Mouse (Mus musculus) heart, adult 8-10 months (tissue): Measurements from ENCODE around the gene Tardbp. TPM values are rescaled to one million over a fixed set of nuclear protein-coding genes. Genes with fewer than 3 reads are reported as not detected.

Experiments
- DNase-seq: peaks from one replicate; pipeline ENCODE4 v3.0.0; 2022; ENCODE audit warnings: low spot score
- total RNA-seq, 4 experiments: library from RNA; stranded (reverse); gene quantifications; 2 replicates each; pipeline ENCODE4 v1.2.4; 2022

The Tardbp gene
- total RNA-seq: 100 to 1,000 TPM; 108 to 133 (median 124) TPM

DNA sequence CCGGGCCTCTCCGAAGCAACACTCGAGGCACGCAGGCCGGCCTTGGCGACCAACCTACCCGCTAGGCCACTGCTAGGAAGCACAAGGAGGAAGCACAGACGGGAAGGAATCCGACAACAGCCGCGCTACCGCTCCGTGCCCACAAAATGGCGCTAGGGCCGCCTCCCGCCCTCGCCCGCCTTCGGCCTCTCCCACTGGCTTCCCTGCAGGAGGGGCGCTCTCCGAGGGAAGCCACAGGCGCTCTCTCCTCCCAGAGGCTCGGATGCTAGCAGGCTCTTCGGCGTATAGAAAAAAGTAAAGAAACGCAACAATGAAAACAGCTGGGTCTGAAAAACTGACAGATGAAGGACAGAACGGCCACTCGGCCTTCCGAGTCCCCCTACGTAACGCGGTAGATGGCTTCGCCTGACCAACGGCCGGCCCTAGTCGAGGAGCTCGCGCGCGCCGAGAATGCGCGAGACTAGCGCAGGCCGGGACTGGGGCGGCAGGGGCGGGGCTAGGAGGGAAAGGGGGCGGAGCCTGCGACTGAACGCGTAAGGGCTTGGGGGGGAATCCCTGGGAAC lies at the start of gene Tardbp:
Gene Tardbp (minus strand): TSS at position 397 of the 563 bp plus-strand sequence.
- peak; percentile 94 for DNase-seq

GRCm38 (mm10) chr4:148676188-148676960 lies 49.6 kb upstream of the Tardbp start:
- DNase-seq: peak; percentile 60

- no peak for DNase-seq
These were observed 48.2 kb upstream of the Tardbp start for GRCm38 (mm10) chr4:148675043-148675442.

DNA sequence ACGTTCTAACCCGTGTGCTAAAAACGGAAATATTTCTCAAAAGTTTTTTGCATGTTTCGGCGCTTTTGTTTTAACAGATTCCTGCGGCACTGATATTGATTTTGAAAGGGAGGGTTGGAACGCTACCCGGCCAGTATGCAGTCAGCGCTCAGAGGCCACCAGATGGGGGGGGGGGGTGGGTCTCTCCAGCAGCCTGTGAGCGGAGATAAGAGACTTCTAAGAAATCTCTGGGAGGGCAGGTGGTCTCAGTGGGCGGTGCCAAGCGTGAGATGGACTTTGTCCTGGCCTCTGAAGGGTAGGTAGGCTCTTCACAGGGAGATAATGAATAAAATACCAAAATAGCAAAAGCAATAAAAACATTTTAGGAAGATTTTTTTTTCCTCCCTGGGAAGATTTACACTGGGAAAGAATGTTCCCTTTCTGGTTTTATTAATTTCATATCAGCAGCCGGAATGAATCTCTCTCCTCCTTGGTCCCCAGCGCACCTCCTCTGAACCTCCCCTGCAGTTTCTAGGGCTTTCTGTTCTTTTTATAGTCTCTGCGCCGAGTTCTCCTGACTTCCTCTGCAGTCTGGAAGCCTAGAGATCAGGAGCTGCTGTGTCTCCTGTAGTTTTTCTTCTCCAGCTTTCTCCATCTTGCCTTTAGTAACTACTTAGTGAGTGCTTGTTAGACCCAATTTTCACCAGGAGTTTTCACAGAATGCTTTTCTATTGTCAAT lies 44.6 kb upstream of the Tardbp start:
- no peak for DNase-seq

- DNase-seq: peak; percentile 52
These were observed 40.4 kb upstream of the Tardbp start for GRCm38 (mm10) chr4:148667006-148667755.

DNA sequence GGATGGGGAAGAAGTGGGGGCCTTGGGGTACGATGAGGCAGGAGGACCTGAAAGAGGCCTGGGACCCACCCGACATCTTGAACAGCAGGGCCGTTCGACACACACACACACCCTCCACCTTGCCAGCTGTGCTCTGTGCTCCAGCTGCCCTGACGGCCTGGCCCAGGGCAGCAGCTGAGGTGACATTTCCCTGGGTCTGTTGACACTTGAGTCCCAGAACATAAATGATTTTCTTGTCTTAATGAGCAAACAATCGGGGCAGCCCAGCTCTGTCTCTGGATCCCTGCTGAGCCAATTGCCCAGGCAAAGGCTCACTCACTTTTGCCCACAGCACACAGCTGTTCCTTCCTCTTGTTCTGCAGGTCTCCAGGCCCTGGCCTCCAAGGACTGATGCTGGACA lies 37.2 kb upstream of the Tardbp start:
- DNase-seq: no peak

GRCm38 (mm10) chr4:148663326-148663725 lies 36.5 kb upstream of the Tardbp start:
- DNase-seq: no peak

GRCm38 (mm10) chr4:148662168-148662965 lies 35.5 kb upstream of the Tardbp start:
- peak; percentile 65 for DNase-seq

DNA sequence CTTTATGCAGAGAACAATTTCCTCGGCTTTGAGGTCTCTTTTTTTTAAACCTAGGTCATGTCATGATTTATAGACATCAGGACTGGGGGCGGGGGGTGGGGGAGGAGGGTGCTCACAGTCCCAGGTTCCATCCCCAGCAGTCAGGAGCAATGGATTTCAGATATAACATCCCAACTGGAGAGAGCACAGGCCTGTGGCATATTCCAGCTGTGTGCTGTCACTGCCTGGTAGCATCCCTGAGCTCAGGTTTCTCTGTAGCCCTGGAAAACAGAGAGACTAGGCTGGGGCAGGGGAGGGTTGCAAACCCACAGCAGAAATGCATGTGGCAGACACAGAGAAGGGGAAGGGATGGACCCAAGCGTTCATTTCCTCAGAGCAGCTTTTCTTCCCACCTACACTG lies 33.4 kb upstream of the Tardbp start:
- no peak for DNase-seq

DNA sequence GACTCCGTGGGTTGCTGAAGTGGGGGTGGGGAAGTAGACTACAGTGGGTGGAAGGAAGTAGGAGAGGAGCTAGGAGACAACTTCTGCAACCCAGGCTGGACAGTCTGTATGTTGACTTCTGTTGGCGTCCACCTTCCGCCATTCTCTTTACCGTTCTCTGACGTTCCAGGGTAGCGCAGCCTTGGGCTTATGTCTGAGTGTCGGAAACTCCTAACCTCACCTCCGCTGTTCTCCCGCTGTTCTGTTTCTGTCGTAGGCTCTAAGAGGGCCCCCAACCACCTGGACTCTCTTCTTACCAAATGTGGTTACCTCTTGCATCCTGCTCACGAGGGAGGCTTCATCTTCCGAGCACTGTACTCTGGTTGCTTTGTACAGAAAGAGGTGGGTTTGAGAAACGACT lies 31.0 kb upstream of the Tardbp start:
- DNase-seq: no peak

- no peak for DNase-seq
These were observed 30.0 kb upstream of the Tardbp start for GRCm38 (mm10) chr4:148656691-148657258.

DNA sequence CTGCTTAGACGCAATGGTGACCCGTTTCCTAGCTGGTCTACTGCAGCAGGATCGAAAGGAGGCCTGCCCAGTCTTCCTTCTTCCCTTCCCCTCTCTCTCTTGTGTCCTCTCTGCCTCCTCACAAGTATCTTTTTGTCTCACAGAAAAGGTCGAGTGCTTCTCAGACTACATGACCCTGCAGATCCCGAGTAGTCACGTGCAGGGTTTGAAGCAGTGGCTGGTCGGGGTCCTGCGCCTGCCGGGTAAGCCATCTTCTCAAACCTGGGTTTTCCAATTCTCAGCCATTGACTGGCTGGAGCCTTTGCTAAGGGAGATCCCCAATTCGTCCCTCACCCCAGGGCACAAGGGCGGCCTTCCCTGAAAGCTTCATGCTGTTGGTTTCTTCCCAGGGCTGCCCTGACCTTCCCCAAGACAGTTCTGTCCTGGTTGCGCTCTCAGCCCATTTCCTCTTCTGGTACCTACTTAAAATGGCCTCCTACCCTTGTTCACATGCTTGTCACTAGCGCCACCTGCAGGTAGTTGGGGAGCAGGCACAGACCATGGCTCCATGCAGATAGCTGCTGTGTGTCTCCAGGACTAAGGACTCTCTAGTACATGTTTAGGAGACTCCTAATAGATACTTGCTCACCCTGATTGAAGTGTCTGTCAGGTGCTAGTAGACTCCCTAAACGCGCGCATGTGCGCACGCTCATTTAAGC lies 28.0 kb upstream of the Tardbp start:
- DNase-seq: no peak

- DNase-seq: no peak
These were observed 24.2 kb upstream of the Tardbp start for GRCm38 (mm10) chr4:148651045-148651444.

DNA sequence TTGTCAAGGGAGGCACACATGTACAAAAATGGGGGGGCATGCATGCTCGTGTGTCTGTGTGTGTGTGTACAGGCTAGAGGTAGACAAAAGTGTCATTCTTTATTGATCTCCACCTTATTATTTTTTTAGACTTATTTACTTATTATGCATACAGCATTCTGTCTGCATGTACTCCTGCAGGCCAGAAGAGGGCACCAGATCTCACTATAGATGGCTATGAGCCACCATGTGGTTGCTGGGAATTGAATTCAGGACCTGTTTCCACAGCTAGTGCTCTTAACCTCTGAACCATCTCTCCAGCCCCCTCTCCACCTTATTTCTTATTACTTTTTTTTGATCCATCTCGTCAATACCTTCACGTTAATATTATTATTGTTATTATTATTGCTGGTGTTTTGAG lies 22.5 kb upstream of the Tardbp start:
- DNase-seq: no peak

DNA sequence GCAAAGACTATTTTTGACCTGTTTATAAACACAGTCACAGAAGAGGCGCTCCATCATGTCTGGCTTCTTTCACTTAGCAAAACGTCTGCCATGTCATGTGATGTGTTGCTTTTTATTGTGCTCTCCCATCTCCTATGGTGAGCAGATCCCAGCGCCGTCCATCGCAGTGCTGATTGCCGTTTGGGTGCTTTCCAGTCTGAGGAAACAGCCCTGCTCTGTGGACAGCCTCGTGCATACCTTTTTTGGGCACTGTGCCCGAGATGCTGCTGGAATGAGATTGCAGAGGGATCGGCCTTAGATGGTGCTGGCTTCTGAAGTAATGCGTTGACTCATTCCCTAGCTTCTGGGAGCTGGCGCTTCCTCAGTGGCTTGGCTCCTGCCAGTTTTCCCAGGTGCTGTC lies 19.8 kb upstream of the Tardbp start:
- DNase-seq: no peak

GRCm38 (mm10) chr4:148644926-148645325 lies 18.1 kb upstream of the Tardbp start:
- no peak for DNase-seq

DNA sequence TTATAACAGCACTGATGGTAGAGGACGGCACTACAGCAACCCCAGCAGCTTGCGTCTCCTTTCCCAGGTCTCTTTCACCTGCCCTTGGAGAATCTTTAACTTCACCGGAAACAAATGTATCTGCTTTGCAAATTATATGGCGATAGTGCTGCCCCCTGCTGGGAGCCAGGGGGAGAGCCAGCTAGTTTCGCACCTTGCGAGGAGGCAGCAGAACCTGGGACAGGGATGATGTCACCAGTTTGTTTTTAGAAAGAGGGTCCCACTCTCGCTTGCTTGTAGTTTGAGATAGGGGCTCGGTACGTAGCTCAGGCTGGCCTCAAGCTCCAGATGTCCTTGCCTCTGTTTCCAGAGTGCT lies 17.3 kb upstream of the Tardbp start:
- no peak for DNase-seq

GRCm38 (mm10) chr4:148643291-148644156 lies 16.7 kb upstream of the Tardbp start, which contains the start of gene Gm572:
Gene Gm572, plus strand, starts transcription at chr4:148643317.
- DNase-seq: no peak

GRCm38 (mm10) chr4:148641121-148641520 lies 14.3 kb upstream of the Tardbp start:
- no peak for DNase-seq
